Mouse (Mus musculus) cerebellum, adult 2 months (tissue): ENCODE data around the gene Eef2.

Experiments used
- CTCF ChIP-seq: fragments of 200-500 bp; IDR thresholded peaks from 2 replicates; pipeline ENCODE4 v1.5.1; 2011; ENCODE audit warnings: low read depth, mild to moderate bottlenecking, control low read depth, low read length, moderate library complexity, borderline replicate concordance; ENCODE audit not compliant: insufficient read depth
- POLR2A ChIP-seq: fragments of 200-500 bp; IDR thresholded peaks from 2 replicates; pipeline ENCODE4 v1.6.1; 2011; ENCODE audit warnings: low read length, control low read depth, borderline replicate concordance; ENCODE audit not compliant: insufficient read depth

DNA sequence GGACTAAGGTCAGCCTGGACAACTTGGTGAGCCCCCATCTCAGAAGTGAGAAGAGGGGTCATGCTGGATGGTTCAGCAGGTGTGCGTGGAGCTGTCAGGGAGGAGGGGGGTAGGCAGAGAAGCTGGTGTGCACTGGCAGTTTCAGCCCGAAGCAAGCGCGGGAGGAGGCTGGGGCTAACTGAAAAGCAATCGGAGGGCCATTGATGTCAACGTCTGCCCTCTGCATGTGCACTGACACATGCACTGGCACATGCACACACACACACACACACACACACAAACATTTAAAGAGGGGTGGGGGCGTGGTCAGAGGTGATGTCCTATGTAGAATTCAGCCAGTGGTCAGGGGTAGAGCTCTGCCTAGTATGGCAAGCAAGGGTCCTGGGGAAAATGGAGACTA is 55.0 kb downstream of the Eef2 start:
- no peak for TF ChIP-seq POLR2A
- no peak for TF ChIP-seq CTCF
